Mouse (Mus musculus) cerebellum, adult 2 months (tissue): Measurements from ENCODE around the gene Rhod.

ENCODE experiments used
- CTCF ChIP-seq: fragments of 200-500 bp; IDR thresholded peaks from 2 replicates; pipeline ENCODE4 v1.5.1; 2011; ENCODE audit warnings: low read depth, mild to moderate bottlenecking, control low read depth, low read length, moderate library complexity, borderline replicate concordance; ENCODE audit not compliant: insufficient read depth
- POLR2A ChIP-seq: fragments of 200-500 bp; IDR thresholded peaks from 2 replicates; pipeline ENCODE4 v1.6.1; 2011; ENCODE audit warnings: low read length, control low read depth, borderline replicate concordance; ENCODE audit not compliant: insufficient read depth

DNA sequence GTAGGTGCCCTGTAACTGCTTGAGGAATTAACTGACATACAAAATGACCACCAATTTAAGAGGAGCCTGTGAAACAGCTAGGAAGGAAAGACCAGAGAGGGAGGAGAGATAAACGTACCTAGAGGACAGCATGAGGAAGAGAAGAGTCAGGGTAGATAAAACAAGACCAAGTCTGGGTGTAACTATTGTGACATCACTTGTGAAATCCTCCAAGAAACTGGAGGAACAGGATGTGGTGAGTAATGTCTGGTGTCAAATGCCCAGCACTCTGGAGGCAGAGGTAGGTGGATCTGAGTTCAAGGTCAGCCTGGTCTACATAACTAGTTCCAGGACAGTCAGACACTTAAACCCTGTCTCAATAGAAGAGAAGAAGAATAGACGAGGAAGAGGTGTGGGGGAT lies 30.2 kb downstream of the Rhod start:
- TF ChIP-seq CTCF (no peak), POLR2A (no peak)
